Mouse (Mus musculus): Measurements from ENCODE around the gene Gm17349. TPM values are rescaled to one million over a fixed set of nuclear protein-coding genes. Genes with fewer than 3 reads are reported as not detected.

The Gm17349 gene
- total RNA-seq, 1 experiment, result 2.5 TPM

DNA sequence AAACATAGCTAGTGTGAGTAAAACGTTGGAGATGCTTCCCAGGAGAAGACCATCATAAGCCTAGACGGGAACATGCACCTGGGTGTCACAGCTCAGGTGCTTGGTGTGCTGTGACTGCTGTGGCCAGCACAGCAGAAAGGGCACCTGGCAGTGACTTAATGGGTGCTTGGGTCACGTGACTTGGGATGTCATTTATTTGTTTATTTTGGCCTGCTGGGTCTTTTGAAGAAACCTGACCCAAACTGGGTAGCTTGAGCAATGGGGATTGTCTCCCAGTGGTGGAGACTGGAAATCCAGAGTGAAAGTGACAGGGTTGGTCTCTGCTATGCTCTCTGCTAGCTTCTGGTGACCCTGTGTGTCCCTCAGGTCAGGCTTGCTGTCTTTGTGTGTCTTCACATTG, 6.2 kb upstream of the Gm17349 start:
- Histone ChIP-seq H3K9ac (ENCODE audit: insufficient read depth, low read depth, low read length, poor library complexity, severe bottlenecking) (no peak overlapping the region), H3K4me3 (ENCODE audit: insufficient read depth in 1 of 2, low read depth in 1 of 2, low read length in 2 of 2, poor library complexity in 1 of 2, severe bottlenecking in 1 of 2) (no peak overlapping the region), H3K4me1 (ENCODE audit: control insufficient read depth in 2 of 2, insufficient read depth in 2 of 2, low read length in 2 of 2, poor library complexity in 1 of 2) (peaks cover 4 to 22% of the 10 kb centered on the region in 2 experiments; a peak in 3 of 4 replicates), H3K36me3 (ENCODE audit: control insufficient read depth, insufficient read depth, low read length, poor library complexity, severe bottlenecking) (peaks cover 53% of the 10 kb centered on the region), H3K27ac (ENCODE audit: insufficient read depth, low read depth, low read length, poor library complexity, severe bottlenecking) (no peak overlapping the region), H3K9me3 (ENCODE audit: control insufficient read depth, insufficient read depth, low read depth, low read length) (no peaks in the 10 kb centered on the region)
- no peak for DNase-seq (ENCODE audit: low read depth, low spot score)
- in situ Hi-C loops (cut with MboI; ENCODE audit: low sequenced_read_pairs in 2 of 2, unreplicated experiment in 2 of 2), result loop anchor here in 1 of 2 experiments (10.0 kb wide), 1 partner anchor 193 kb away; no protein-coding TSS in a partner anchor
- TF ChIP-seq ZC3H11A (IDR thresholded peaks at IDR 0.05; ENCODE audit: borderline replicate concordance, low read depth, low read length) (no peak), ZNF384 (IDR thresholded peaks at IDR 0.05; ENCODE audit: low read depth, low read length) (no peak), HCFC1 (IDR thresholded peaks at IDR 0.05; ENCODE audit: borderline replicate concordance, insufficient read depth, low read length) (no peak), CHD2 (IDR thresholded peaks at IDR 0.05; ENCODE audit: low read depth, low read length) (no peak), MAFK (IDR thresholded peaks at IDR 0.05; ENCODE audit: insufficient read depth, low read depth, low read length) (no peak)

DNA sequence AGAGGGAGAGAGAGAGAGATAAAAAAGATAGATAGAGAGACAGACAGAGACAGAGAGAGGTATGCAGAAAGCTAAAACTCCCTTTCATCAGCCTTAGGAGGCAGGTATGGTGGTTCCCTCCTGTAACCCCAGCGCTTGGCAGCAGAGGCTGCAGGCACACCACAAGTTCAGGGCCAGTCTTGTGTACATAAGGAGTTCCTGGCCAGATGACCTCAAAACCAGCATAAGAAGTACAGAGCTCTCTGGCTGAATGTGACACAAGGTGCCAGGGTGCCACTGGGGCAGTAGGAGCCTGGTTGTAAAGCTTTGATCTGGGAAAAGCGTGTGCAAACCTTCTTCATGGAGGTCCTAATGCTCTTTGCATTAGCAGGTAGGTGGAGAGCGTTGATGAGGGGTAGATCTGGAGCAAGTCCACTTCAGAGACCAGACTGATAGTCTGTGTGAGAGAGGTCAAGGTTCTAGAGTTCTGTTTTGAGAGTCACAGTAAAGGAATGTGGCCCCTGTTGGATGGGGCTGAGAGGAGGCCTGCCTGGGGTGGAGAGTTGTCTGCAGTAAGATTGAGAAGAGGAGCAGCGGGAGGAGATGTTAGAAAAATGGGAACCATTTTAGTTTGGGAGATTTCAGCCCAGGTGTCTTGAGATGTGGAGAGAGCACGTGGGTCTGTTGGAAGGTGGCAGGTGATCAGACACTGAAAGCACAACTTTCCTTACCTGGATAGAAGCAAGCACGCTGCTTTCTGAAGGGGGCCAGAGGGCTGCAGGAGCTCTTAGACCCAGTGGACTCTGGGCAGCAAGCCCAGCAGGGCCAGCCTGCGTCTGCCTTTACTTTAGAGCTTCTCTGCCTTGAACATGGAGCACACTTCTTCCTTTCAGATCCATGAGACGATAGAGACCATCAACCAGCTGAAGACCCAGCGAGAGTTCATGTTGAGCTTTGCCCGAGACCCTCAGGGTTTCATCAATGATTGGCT, 5.2 kb upstream of the Gm17349 start:
- Histone ChIP-seq H3K4me1 (ENCODE audit: control insufficient read depth in 2 of 2, insufficient read depth in 2 of 2, low read length in 2 of 2, poor library complexity in 1 of 2) (peaks cover 4 to 22% of the 10 kb centered on the region in 2 experiments; a peak in 3 of 4 replicates), H3K27ac (ENCODE audit: insufficient read depth, low read depth, low read length, poor library complexity, severe bottlenecking) (no peak overlapping the region), H3K9me3 (ENCODE audit: control insufficient read depth, insufficient read depth, low read depth, low read length) (no peaks in the 10 kb centered on the region), H3K9ac (ENCODE audit: insufficient read depth, low read depth, low read length, poor library complexity, severe bottlenecking) (no peak overlapping the region), H3K4me3 (ENCODE audit: insufficient read depth in 1 of 2, low read depth in 1 of 2, low read length in 2 of 2, poor library complexity in 1 of 2, severe bottlenecking in 1 of 2) (no peak overlapping the region), H3K36me3 (ENCODE audit: control insufficient read depth, insufficient read depth, low read length, poor library complexity, severe bottlenecking) (peaks cover 57% of the 10 kb centered on the region)
- TF ChIP-seq HCFC1 (IDR thresholded peaks at IDR 0.05; ENCODE audit: borderline replicate concordance, insufficient read depth, low read length) (no peak), ZNF384 (IDR thresholded peaks at IDR 0.05; ENCODE audit: low read depth, low read length) (no peak), ZC3H11A (IDR thresholded peaks at IDR 0.05; ENCODE audit: borderline replicate concordance, low read depth, low read length) (no peak), CHD2 (IDR thresholded peaks at IDR 0.05; ENCODE audit: low read depth, low read length) (no peak), MAFK (IDR thresholded peaks at IDR 0.05; ENCODE audit: insufficient read depth, low read depth, low read length) (no peak)
- in situ Hi-C loops (cut with MboI; ENCODE audit: low sequenced_read_pairs in 2 of 2, unreplicated experiment in 2 of 2), result loop anchor here in 1 of 2 experiments (10.0 kb wide), 1 partner anchor 194 kb away; no protein-coding TSS in a partner anchor
- no peak for DNase-seq (ENCODE audit: low read depth, low spot score)

DNA sequence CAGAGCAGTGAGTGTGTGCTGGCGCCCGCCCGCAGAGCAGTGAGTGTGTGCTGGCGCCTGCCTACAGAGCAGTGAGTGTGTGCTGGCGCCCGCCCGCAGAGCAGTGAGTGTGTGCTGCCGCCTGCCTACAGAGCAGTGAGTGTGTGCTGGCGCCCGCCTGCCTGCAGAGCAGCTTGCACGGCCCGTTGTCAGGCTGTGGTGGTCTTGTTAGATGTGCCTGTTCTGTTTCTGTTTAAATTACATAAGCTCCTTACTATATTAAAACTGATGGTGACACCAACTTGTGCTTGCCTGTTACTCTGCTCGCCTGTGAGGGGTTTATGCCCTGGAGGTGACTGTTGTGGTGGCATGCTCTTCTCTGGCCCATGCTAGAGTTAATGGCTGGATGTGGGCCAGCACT, 2.9 kb upstream of the Gm17349 start:
- in situ Hi-C loops (cut with MboI; ENCODE audit: low sequenced_read_pairs in 2 of 2, unreplicated experiment in 2 of 2), result no loop called here
- H3K27ac ChIP-seq (ENCODE audit: insufficient read depth, low read depth, low read length, poor library complexity, severe bottlenecking), result no peak overlapping the region
- no peak for DNase-seq (ENCODE audit: low read depth, low spot score)
- peaks cover 4 to 12% of the 10 kb centered on the region in 2 experiments; a peak in 3 of 4 replicates for H3K4me1 ChIP-seq (ENCODE audit: control insufficient read depth in 2 of 2, insufficient read depth in 2 of 2, low read length in 2 of 2, poor library complexity in 1 of 2)
- H3K9ac ChIP-seq (ENCODE audit: insufficient read depth, low read depth, low read length, poor library complexity, severe bottlenecking), result no peak overlapping the region
- H3K36me3 ChIP-seq (ENCODE audit: control insufficient read depth, insufficient read depth, low read length, poor library complexity, severe bottlenecking), result peaks cover 48% of the 10 kb centered on the region
- no peak overlapping the region; a peak in 1 of 4 replicates for H3K4me3 ChIP-seq (ENCODE audit: insufficient read depth in 1 of 2, low read depth in 1 of 2, low read length in 2 of 2, poor library complexity in 1 of 2, severe bottlenecking in 1 of 2)
- TF ChIP-seq ZNF384 (IDR thresholded peaks at IDR 0.05; ENCODE audit: low read depth, low read length) (no peak), ZC3H11A (IDR thresholded peaks at IDR 0.05; ENCODE audit: borderline replicate concordance, low read depth, low read length) (no peak), CHD2 (IDR thresholded peaks at IDR 0.05; ENCODE audit: low read depth, low read length) (no peak), MAFK (IDR thresholded peaks at IDR 0.05; ENCODE audit: insufficient read depth, low read depth, low read length) (no peak), HCFC1 (IDR thresholded peaks at IDR 0.05; ENCODE audit: borderline replicate concordance, insufficient read depth, low read length) (no peak)
- no peaks in the 10 kb centered on the region for H3K9me3 ChIP-seq (ENCODE audit: control insufficient read depth, insufficient read depth, low read depth, low read length)

DNA sequence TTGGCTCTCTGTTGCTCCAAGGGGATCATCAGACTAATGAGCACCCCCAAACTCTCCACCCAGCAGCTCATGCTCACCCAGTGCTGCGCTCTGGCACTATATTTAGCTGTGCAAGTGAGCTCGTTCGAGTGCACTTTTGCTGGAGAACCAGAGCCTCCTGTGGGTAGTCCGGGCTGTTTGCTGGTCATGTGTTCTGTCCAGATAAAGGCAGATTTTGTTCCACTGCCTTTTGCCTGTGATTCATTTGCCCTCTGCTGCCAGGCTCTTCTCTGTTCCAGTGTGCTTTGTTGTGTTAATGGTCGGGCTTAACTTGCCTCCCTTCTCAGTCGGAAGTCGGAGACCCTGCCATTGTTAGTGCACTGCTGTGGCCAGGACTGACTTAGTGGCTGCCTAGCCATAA, 409 bp downstream of the Gm17349 start:
- TF ChIP-seq CHD2 (IDR thresholded peaks at IDR 0.05; ENCODE audit: low read depth, low read length), result no peak
- no peak for TF ChIP-seq ZNF384 (IDR thresholded peaks at IDR 0.05; ENCODE audit: low read depth, low read length)
- TF ChIP-seq HCFC1 (IDR thresholded peaks at IDR 0.05; ENCODE audit: borderline replicate concordance, insufficient read depth, low read length), result no peak
- TF ChIP-seq MAFK (IDR thresholded peaks at IDR 0.05; ENCODE audit: insufficient read depth, low read depth, low read length), result no peak
- peaks cover 8 to 13% of the 10 kb centered on the region in 2 experiments; a peak in 3 of 4 replicates for H3K4me1 ChIP-seq (ENCODE audit: control insufficient read depth in 2 of 2, insufficient read depth in 2 of 2, low read length in 2 of 2, poor library complexity in 1 of 2)
- H3K4me3 ChIP-seq (ENCODE audit: insufficient read depth in 1 of 2, low read depth in 1 of 2, low read length in 2 of 2, poor library complexity in 1 of 2, severe bottlenecking in 1 of 2), result peak overlapping the region; percentile 10 to 90; a peak in 3 of 4 replicates
- peaks cover 25% of the 10 kb centered on the region for H3K36me3 ChIP-seq (ENCODE audit: control insufficient read depth, insufficient read depth, low read length, poor library complexity, severe bottlenecking)
- peak overlapping the region; percentile 89 for H3K27ac ChIP-seq (ENCODE audit: insufficient read depth, low read depth, low read length, poor library complexity, severe bottlenecking)
- H3K9ac ChIP-seq (ENCODE audit: insufficient read depth, low read depth, low read length, poor library complexity, severe bottlenecking), result peak overlapping the region; percentile 22; the same call in 1 of the 2 replicates
- no peaks in the 10 kb centered on the region for H3K9me3 ChIP-seq (ENCODE audit: control insufficient read depth, insufficient read depth, low read depth, low read length)
- no peak for DNase-seq (ENCODE audit: low read depth, low spot score)
- in situ Hi-C loops (cut with MboI; ENCODE audit: low sequenced_read_pairs in 2 of 2, unreplicated experiment in 2 of 2), result no loop called here
